In the genomic region with DNA sequence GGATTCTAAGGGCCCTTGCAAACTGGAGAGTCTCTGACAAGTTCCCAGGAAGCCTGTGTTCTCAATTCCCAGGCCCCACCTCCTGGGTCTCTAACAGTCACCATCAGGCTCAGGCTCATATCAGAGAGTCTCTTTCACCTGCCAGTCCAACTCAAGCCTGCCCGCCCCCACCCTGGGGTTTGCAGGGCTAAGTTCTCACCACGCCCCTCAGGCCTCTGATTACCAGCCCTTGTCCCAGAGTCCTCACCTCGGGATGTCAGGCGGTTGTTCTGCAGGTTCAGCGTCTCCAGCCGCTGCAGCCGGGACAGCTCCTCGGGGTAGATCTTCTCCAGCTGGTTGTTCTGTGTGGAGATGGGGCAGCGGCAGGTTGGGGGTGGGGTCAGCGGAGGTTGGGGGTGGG, we compare ENCODE assay signal across 9 mouse cellular contexts. TPM values are rescaled to one million over a fixed set of nuclear protein-coding genes. Genes with fewer than 3 reads are reported as not detected.
A peak's percentile ranks its signal among the peaks of the same experiment; 100 is the strongest.
DNase-seq lines count a peak whose midpoint lies in the region; ATAC-seq and TF ChIP-seq lines count a peak whose summit lies in the region.
"Had no signal": no experiment of that assay in that cellular context is flagged by ENCODE, and none has a peak within 500 bp of the region (broad histone marks: within the 10 kb centered on the region; RNA-seq: fewer than 3 reads in every experiment).

No protein-coding gene starts in this region.

- DNase-seq in urinary bladder, postnatal 36 days (ENCODE audit: low spot score in 2 of 2), result peak; percentile 26 to 37
- DNase-seq in urinary bladder, postnatal 10 days (ENCODE audit: low spot score), result no peak
- peak; percentile 38 to 45 (median 44) for DNase-seq in liver, embryonic 14.5 days (ENCODE audit: low read depth in 3 of 3, low spot score in 3 of 3)
- DNase-seq in spleen, postnatal 14 days (ENCODE audit: low spot score in 2 of 2), result no peak
- no peak for DNase-seq in thymus, postnatal 25 days
- no peak for DNase-seq in ovary, adult 18-20 months (ENCODE audit: low spot score)
- DNase-seq in layer of hippocampus, postnatal 10 days (ENCODE audit: low spot score in 2 of 2), result no peak

- no peak for TF ChIP-seq EP300 in liver, embryonic 14.5 days (IDR thresholded peaks at IDR 0.05; ENCODE audit: low read depth)

- peak overlapping the region; percentile 76 for H3K27ac ChIP-seq in intestine, postnatal 0 days (ENCODE audit: low read depth, low read length)
- no peak overlapping the region for H3K27ac ChIP-seq in liver, embryonic 14.5 days
- H3K27ac ChIP-seq: macrophage had no signal

- no peak overlapping the region for H3K4me3 ChIP-seq in intestine, postnatal 0 days (ENCODE audit: low read depth, low read length)
- peak overlapping the region; percentile 14 to 21; a peak in 1 of 4 replicates for H3K4me3 ChIP-seq in liver, embryonic 14.5 days (ENCODE audit: insufficient read depth in 1 of 2, low read depth in 2 of 2, low read length in 2 of 2)

- peak overlapping the region; percentile 43 for H3K4me2 ChIP-seq in intestine, postnatal 0 days (replicated peaks; ENCODE audit: low read depth)
- peak overlapping the region; percentile 52 for H3K4me2 ChIP-seq in liver, embryonic 14.5 days (ENCODE audit: low read depth)

- H3K9me3 ChIP-seq in intestine, postnatal 0 days (ENCODE audit: control insufficient read depth), result no peaks in the 10 kb centered on the region
- H3K9me3 ChIP-seq in liver, embryonic 14.5 days (ENCODE audit: control insufficient read depth, low read length), result no peaks in the 10 kb centered on the region

- no peaks in the 10 kb centered on the region for H3K27me3 ChIP-seq in intestine, postnatal 0 days (replicated peaks; ENCODE audit: control insufficient read depth, insufficient read depth, low read length)
- H3K27me3 ChIP-seq in liver, embryonic 14.5 days (ENCODE audit: control insufficient read depth, insufficient read depth, low read length), result peaks cover 9% of the 10 kb centered on the region

- WGBS in intestine, postnatal 0 days, result 5% methylated on average over 10 of the region's 10 CpGs
- 4% methylated on average over 10 of the region's 10 CpGs for WGBS in liver, embryonic 14.5 days (ENCODE audit: insufficient replicate concordance)

- peaks cover 17% of the 10 kb centered on the region; the same call in 1 of the 2 replicates for H3K4me1 ChIP-seq in intestine, postnatal 0 days (replicated peaks; ENCODE audit: control insufficient read depth, insufficient read depth, low read length)
- peaks cover 10 to 17% of the 10 kb centered on the region in 2 experiments for H3K4me1 ChIP-seq in liver, embryonic 14.5 days (replicated peaks; ENCODE audit: control insufficient read depth in 2 of 2, insufficient read depth in 2 of 2, low read length in 1 of 2)

- H3K9ac ChIP-seq in intestine, postnatal 0 days (ENCODE audit: low read depth, low read length), result no peak overlapping the region; the same call in 1 of the 2 replicates
- H3K9ac ChIP-seq in liver, embryonic 14.5 days (replicated peaks), result peak overlapping the region; percentile 34; the same call in 1 of the 2 replicates

- peak; percentile 86 for ATAC-seq in intestine, postnatal 0 days
- ATAC-seq in liver, embryonic 14.5 days (ENCODE audit: insufficient read depth), result peak; percentile 47; the same call in 1 of the 2 replicates

- H3K36me3 ChIP-seq in intestine, postnatal 0 days (ENCODE audit: control insufficient read depth, insufficient read depth), result peaks cover 10% of the 10 kb centered on the region; the same call in 1 of the 2 replicates
- H3K36me3 ChIP-seq in liver, embryonic 14.5 days (replicated peaks; ENCODE audit: control insufficient read depth, insufficient read depth, low read depth), result no peaks in the 10 kb centered on the region

- TF ChIP-seq CTCF in intestine, postnatal 0 days (IDR thresholded peaks at IDR 0.05; ENCODE audit: low read depth), result no peak
- no peak for TF ChIP-seq CTCF in liver, embryonic 14.5 days (IDR thresholded peaks at IDR 0.05; ENCODE audit: low read depth)

RNA-seq across cellular contexts. Expression of gene Slc1a7, which starts 57.1 kb away (rescaled TPM):
- 0.10 and 0.14 TPM in 2 replicates for polyA plus RNA-seq in intestine, postnatal 0 days (2015; fragmentation: Nextera tagmentation; extraction: Ambion mirVana)
- polyA plus RNA-seq in liver, embryonic 14.5 days (2012; rRNA removed), result 0.03 TPM in 2 replicates
- not detected in 2 replicates for polyA plus RNA-seq in liver, embryonic 14.5 days (2014; fragmentation: Nextera tagmentation; extraction: Ambion mirVana)
- total RNA-seq in layer of hippocampus, postnatal 10 days (2021), result under 1 TPM; 0.14 to 0.18 TPM
- polyA plus RNA-seq: macrophage had no signal

Comparison
In these comparisons a context has a peak if more than half of its experiments do, and no peak if none do; other contexts are left out.
1. DNase-seq: peak in urinary bladder, postnatal 36 days (2 of 2) and liver, embryonic 14.5 days (3 of 3); none in urinary bladder, postnatal 10 days (single experiment), spleen, postnatal 14 days (0 of 2), thymus, postnatal 25 days (single experiment), ovary, adult 18-20 months (single experiment) and layer of hippocampus, postnatal 10 days (0 of 2).